Mouse (Mus musculus) v-Abl transformed pro-B cells (cell line): ENCODE data around the gene Tagln.

Experiments
- in situ Hi-C, 2 experiments: fragments of 400-800 bp; cut with MboI; formaldehyde crosslinking; loops; one replicate each; pipeline ENCODE4 v1.15.1; 2025; ENCODE audit not compliant: unreplicated experiment in 2 of 2

The Tagln gene

GRCm38 (mm10) chr9:45935628-45936210 lies at the start of gene Tagln:
Gene Tagln (minus strand): TSS chr9:45936058.
- in situ Hi-C loops = loop anchor here in 1 of 2 experiments (25.0 kb wide), 1 partner anchor 523 kb away; no protein-coding TSS in a partner anchor

DNA sequence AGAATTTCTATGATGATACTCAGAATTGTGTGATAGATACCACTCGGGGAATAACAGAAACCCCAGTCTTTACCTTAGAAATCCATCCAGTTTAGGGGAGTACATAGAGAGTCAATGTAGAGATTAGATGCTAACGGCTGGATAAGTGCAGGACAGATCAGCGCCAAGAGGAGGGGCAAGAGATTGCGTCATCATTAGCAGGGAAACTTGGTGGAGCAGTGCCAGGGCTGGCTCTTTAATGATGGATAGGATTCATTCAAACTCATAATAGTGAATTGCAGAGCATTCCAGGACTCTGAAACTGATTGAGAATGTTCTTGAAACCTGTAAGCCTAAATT lies 49.3 kb upstream of the Tagln start:
- in situ Hi-C loops = no loop called here

GRCm38 (mm10) chr9:45984409-45985228 lies 48.8 kb upstream of the Tagln start:
- in situ Hi-C loops = no loop called here

- in situ Hi-C loops = no loop called here
Observed at GRCm38 (mm10) chr9:45983676-45984408, 48.0 kb upstream of the Tagln start.

DNA sequence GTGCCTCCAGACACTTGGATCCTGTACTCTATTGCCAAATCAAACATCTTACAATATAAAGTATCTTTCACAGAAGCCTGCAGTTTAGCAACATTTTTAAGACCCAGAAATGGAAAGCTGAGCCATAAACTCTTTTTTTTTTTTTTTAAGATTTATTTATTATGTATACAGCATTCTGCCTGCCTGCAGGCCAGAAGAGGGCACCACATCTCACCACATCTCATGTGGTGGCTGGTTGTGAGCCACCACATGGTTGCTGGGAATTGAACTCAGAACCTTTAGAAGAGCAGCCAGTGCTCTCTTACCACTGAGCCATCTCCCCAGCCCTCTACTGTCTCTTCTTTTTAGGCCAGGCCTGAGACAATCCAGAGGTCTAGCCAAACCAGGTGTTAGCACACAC lies 45.5 kb upstream of the Tagln start:
- in situ Hi-C loops = no loop called here

DNA sequence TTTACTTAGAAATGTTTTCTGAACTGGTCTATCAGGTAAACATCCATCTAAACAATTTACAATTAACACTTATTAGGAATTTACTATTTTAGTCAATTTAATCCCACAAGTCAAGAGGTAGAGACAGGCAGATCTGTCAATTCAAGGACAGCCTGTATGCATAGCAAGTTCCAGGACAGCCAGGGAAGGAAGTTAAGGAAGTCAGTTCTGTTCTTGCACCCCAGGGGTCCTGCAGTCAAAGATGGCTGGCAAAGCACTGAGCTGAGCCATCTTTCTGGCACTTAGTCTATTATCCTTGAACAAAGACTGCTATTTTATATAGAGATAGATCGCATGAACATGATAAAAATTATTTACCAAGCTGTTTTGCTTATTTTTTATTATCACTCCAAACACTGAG lies 44.8 kb upstream of the Tagln start:
- in situ Hi-C loops = no loop called here

- in situ Hi-C loops = no loop called here
Observed at GRCm38 (mm10) chr9:45979778-45980177, 43.9 kb upstream of the Tagln start.

DNA sequence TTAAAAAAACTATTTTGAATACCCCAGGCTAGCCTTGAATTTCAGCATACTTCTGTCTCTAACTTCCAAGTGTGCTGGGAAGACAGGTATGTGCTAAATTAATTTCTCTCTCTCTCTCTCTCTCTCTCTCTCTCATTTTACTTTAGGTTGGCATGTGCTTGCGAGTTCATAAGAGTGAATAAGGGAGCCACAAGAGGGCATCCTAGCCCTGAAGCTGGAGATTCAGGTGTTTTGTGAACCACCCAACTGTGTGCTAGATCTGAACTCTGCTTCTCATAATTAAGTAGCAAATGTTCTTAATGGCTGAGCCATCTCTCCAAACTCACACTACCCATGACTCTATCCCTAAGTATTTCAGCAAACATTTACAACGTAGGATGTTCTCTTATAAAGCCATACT lies 41.0 kb upstream of the Tagln start:
- in situ Hi-C loops = no loop called here

DNA sequence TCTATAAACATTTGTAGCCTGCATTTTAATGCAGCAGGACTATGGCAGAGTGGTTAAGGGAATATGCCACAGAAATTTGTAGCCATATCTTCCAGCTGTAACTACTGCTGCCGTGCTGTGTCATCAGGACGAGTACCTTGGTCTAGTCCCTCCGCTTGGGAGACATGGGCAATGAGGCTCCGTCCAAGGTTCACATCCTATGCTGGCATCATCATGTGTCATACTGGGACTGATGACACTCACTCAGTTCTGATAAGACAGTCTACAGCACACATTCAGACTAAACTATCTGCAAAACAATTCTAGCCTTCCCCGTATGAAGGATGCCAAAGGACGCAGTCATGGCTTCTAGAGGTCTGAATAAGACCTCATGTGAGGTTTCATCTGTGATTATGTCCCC lies 27.7 kb upstream of the Tagln start:
- in situ Hi-C loops = no loop called here

- in situ Hi-C loops = no loop called here
Observed at GRCm38 (mm10) chr9:45961855-45962254, 26.0 kb upstream of the Tagln start.

DNA sequence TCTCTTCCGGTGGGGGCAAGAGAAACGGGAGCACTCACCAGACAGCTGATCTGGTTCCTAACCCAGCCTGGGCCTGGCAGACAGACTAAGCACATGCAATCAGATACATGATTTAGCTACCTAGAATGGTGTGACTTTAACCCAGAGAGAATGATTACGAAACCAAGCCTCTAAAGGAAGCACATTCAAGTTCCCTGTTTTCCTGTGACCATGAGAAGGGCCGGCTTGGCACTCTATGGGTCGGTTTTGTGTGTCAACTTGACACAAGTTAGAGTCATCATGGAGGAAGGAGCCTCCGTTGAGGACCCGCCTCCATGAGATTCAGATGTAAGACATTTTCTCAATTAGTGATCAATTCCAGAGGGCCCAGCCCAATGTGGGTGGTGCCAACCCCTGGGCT lies 23.8 kb upstream of the Tagln start:
- in situ Hi-C loops = no loop called here

DNA sequence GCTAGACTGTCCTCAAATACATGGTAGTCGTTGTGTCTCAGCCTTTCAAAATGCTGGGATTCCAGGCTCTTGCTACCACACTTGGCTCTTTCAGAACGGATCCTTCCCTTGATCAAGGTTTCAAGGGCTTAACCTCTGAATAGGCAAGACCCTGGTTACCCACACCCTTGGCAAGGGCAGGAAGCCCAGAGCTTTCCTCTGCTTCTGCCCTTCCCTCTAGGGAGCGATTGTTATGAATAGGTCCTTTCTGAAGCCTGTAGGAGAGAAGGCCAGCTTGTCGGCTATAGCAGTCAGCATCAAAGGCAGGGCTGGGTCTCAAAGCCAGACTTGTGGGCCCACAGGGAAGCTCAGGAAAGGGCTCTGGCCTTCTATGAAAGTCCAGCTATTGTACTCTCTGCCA lies 23.0 kb upstream of the Tagln start:
- in situ Hi-C loops = no loop called here

- in situ Hi-C loops = no loop called here
Observed at GRCm38 (mm10) chr9:45958023-45958670, 22.3 kb upstream of the Tagln start.

DNA sequence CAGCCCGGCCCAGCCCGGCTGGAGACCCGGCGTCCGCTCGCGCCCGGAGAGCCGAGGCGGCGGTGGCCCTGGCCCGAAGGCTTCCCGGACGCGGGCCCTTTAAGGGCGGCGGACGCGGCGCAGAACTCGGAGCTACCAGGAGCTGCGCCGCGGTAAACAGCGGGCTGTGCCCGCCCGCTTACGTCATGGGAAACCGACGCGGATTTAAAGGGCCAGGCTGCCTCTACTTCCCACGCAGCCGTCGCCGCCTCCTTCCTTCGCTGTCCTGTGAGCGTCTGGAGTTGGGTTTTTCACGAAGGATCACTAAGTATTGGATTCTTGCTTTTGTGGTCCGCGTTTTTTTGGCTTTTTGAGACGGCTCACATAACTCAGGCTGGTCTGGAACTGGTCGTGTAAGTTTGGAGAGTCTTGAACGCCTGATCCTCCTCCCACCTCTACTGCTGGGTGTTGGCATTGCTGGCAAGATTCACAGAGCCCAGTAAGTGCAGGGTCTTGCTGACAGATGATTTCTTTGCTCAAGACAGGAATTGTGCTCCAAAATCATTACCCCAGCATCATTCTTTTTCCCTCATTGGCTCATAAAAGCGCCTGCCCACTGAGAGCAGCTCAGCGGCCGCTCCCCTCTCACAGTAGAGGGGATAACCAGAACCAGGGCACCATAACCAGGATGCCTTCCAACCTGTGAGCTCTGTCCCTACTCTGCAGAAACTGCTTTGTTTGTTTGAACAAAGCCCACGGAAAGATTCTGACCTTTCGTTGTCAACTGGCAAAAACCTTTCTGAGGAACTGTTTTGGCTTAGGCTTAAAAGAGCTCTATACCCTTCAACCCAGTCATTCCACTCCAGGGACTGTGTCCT lies 19.5 kb upstream of the Tagln start, which contains the start of gene Sidt2:
Gene Sidt2 (minus strand): TSS at position 152 of the 857 bp plus-strand sequence.
- in situ Hi-C loops = no loop called here

- in situ Hi-C loops = no loop called here
Observed at GRCm38 (mm10) chr9:45954294-45955106, 18.6 kb upstream of the Tagln start.

- in situ Hi-C loops = no loop called here
Observed at GRCm38 (mm10) chr9:45953511-45954293, 17.8 kb upstream of the Tagln start.

- in situ Hi-C loops = no loop called here
Observed at GRCm38 (mm10) chr9:45952890-45953289, 17.0 kb upstream of the Tagln start.

DNA sequence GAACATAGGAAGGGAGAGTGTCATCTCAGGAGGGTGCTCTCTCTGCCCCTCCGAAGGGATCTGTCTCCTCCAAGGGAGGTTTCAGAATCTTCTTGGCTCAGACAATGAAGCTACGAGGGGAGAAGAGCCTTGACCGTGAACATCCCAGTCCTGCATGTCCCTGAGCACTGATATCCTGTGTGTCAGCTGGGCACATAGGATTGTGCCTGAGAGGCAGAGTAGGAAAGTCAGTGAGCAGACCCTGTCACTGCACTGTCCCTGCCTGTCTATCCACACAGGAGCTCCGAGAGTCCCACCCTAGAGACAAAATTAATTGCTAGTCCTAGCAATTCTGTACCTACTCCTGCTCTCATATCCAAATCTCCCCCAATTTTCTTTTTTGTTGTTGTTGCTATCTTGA lies 16.2 kb upstream of the Tagln start:
- in situ Hi-C loops = no loop called here

DNA sequence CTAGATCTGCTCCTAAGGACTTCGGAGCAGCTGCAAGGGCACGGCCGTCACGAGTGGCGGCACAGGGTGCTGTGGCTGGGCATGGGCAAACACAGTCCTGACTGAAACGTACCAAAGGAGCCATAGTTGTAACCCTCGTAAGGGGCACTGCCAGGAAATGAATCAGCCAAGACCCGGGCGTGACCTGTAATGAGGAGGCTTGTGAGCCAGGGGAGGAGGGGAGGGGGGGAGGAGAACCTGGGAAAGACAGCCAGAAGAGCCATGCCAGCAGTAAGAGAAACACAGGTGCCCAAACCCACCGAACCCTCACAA lies 11.0 kb upstream of the Tagln start:
- in situ Hi-C loops = loop anchor here in 1 of 2 experiments (25.0 kb wide), 1 partner anchor 535 kb away; no protein-coding TSS in a partner anchor
